Mouse (Mus musculus) liver, adult (tissue): ENCODE measurements around the gene Olfr933.

ENCODE experiments used
- GATA4 ChIP-seq: IDR thresholded peaks from 2 replicates; pipeline ENCODE4 v1.6.1; 2014; ENCODE audit warnings: mild to moderate bottlenecking, low read length; ENCODE audit not compliant: insufficient replicate concordance

The Olfr933 gene

GRCm38 (mm10) chr9:38972013-38972412, at the start of gene Olfr933:
TSS of gene Olfr933 (plus strand) at chr9:38972313.
- TF ChIP-seq GATA4, result no peak

GRCm38 (mm10) chr9:38929509-38929908, 42.6 kb upstream of the Olfr933 start, which contains the start of gene Olfr930:
TSS of gene Olfr930 (plus strand) at chr9:38929809.
- no peak for TF ChIP-seq GATA4

GRCm38 (mm10) chr9:38953401-38954123, 18.6 kb upstream of the Olfr933 start:
- no peak for TF ChIP-seq GATA4

- TF ChIP-seq GATA4, result no peak
These were observed 18.0 kb upstream of the Olfr933 start for GRCm38 (mm10) chr9:38954124-38954416.

- TF ChIP-seq GATA4, result no peak
These were observed 16.1 kb downstream of the Olfr933 start, which contains the start of gene Olfr934 for GRCm38 (mm10) chr9:38988215-38988614. TSS of gene Olfr934 (minus strand) at chr9:38988315.

GRCm38 (mm10) chr9:38999583-38999982, 27.5 kb downstream of the Olfr933 start, which contains the start of gene Olfr935:
TSS of gene Olfr935 (minus strand) at chr9:38999683.
- TF ChIP-seq GATA4, result no peak

GRCm38 (mm10) chr9:39023277-39023676, 51.2 kb downstream of the Olfr933 start, which contains the start of gene Olfr146:
TSS of gene Olfr146 (minus strand) at chr9:39023377.
- no peak for TF ChIP-seq GATA4
